Mouse (Mus musculus): ENCODE data around the gene Bace1.
"Not testable (repeated sequence)": the region's sequence is repeated elsewhere in the genome, so short reads cannot be mapped to it uniquely, and the experiment has no call there.

The Bace1 gene

DNA sequence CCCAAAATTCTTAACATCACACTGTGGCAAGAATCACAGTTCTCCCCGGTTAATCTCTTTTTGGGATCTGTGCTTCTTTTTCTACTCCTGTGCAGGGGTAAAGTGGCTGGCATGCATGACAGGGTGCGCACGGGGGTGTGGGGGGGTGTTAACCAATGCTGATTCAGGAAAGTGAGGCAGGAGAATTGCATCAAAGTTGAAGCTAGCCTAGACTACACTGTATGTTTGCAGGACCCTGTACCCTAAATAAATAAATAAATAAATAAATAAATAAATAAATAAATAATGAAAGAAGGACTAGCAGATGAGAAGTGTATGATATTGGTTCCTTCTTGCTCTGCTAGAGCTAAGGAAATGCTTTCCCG is 329 bp upstream of the Bace1 start:
- no peak for DNase-seq (ENCODE audit: low spot score in 2 of 2)

DNA sequence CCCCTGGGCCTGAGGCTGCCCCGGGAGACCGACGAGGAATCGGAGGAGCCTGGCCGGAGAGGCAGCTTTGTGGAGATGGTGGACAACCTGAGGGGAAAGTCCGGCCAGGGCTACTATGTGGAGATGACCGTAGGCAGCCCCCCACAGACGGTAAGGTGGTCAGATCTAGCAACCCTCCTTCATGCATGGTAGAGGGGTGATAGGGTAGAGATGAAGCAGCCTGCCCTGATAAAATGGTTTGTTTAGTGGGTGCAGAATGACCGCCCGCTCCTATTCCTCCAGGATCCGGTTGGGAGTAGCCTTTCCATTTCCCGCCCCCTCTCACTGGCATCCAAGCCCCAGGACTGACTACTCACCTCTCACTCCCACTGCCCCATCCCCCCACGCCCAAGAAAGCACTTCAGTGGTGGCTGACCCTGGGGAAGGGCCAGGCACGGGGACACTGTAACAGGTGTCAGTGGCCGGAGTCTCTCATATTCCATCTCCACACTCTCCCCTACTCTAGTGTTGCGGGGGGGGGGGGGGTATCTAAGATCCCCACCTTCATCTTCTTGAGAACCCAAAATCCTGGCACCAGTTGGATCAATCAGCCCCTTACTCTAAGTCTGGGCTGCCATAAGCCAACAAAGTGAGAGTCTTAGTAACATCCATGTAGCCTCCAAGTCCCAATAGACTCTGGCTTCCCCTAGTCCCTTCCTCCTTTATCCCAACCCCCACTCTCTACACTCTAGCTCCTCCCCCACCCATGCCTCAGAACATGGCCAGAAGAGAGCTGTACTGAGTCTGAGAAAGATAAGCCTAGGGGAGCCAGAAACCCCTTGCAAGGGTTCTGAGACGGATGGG is 980 bp downstream of the Bace1 start:
- DNase-seq (ENCODE audit: low spot score in 2 of 2): no peak

DNA sequence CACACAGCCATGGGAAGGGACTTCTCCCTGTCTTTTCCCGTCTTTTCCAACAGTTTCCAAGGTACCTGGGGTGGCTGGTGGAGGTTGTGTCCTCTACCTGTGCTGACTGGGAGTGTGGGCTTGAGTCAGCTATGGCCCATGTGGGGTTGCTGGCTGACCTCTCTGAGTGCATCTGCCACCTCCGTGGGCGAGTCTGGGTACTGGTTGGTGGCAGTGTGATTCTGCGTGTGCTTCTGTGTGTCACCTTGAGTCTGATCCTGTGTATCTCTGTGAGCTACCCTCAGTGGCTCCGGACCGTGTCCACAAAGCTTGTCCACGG is 1.6 kb downstream of the Bace1 start:
- no peak for DNase-seq (ENCODE audit: low spot score in 2 of 2)

DNA sequence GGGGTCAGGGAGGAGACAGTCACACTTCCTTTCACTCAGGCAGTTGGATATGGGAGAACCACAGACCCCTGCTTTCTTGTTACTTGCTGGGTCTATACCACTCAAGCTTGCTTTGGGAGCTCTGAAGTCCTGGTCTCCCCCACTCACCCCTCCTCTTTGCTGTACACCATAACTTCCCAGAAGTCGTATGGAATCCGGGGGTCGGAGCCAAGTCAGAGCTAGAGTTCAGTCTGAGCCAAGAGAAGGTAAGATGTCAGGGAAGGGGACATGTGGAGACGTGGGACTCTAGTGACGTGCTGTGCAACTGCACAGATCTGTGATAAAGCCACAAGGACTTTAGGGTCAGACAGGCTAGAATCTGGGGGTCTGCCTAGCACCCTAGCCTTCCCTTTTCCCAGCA is 2.0 kb downstream of the Bace1 start:
- DNase-seq (ENCODE audit: low spot score in 2 of 2): no peak

DNA sequence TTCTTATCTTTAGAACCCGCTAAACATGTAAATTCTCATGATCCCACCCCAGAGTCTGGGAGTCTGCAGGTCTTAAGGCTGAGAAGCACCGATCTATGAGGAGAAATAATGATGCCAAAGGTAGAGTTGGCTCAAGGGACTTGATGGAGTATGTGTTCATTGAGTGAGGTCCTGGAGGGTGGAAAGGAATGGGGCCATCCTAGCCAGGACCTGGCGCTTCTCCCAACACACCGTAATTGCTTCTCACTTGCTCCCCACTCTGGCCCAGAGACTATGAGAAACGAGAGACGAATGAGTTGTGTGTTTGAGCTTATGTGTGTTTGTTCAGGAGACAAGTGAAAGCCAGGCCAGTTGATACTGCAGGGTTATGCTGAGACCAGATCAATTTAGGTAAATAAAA is 3.1 kb downstream of the Bace1 start:
- no peak for DNase-seq (ENCODE audit: low spot score in 2 of 2)

DNA sequence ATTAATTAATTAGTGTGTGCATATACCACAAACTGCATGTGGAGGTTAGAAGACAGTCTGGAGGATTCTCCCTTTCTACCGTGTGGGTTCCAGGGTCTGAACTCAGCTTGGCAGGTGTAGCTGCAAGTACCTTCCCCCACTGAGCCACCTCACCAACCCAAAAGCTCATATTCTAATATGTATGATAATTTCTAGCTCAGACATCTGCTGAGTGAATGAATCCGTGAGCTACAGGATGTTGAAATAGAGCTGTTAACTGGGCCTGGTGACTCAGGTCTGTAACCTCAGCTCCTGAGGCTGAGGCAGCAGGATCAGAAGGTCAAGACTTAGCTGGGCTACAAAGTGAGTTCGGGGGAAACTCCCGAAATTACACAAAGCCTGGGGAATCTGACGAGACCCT is 4.6 kb downstream of the Bace1 start:
- no peak for DNase-seq (ENCODE audit: low spot score in 2 of 2)

DNA sequence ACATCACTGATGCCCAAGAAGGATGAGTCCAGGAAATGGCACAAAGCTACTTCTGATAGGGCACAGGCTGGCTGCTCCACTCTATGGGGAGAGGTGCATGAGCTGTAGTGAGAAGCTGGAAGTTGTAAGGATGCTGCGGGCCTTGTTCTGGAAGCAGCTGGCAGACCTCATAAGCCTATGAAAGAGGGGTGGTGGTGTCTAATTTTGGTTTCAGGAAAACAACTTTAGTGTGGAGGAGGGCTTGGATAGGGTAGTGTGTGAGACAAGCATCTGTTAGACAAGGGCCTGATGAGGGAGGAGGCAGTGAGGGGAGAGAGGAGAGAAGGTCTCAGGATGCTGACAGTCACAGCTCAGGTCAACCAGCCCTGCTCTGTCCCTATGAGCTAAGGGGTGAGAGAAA is 5.4 kb downstream of the Bace1 start:
- DNase-seq (ENCODE audit: low spot score in 2 of 2): no peak

DNA sequence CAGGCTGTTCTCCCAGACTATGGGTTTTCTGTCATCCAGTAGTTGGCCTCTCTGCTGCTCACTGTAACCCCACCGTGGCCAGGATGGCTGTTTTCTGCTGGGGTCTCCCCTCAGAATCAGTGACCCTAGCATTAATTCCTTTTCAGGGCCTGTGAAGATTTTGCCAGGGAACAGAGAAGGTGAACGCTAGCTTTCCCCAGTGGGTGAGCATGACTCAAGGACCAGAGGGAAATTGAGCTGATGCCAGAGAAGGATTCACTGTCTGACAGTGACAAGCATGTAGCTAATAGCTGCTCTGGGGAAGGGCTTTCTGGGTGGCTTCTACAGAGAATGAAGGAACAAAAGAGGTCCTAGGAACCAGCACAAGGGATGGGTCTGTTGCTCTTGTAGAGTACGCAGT is 7.2 kb downstream of the Bace1 start:
- no peak for DNase-seq (ENCODE audit: low spot score in 2 of 2)

DNA sequence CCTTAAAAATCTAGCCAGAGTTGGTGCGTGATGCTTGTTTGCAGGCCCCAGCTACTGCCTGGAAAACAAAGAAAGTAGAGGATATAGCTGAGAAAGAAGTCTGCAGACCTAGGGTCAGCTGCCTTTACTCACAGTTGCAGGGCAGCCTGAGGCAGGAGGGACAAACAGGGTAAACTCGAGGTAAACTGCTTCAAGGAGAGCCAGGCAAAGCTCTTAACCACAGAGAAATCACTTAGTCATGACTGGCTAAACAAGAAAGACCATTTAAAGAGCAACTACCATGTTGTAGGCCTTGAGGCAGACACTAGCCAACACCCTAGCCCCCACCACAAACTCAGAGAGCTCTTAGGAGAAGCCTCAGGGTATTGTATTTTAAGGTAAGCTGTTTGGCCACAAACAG is 7.8 kb downstream of the Bace1 start:
- DNase-seq (ENCODE audit: low spot score in 2 of 2): not testable (repeated sequence)

DNA sequence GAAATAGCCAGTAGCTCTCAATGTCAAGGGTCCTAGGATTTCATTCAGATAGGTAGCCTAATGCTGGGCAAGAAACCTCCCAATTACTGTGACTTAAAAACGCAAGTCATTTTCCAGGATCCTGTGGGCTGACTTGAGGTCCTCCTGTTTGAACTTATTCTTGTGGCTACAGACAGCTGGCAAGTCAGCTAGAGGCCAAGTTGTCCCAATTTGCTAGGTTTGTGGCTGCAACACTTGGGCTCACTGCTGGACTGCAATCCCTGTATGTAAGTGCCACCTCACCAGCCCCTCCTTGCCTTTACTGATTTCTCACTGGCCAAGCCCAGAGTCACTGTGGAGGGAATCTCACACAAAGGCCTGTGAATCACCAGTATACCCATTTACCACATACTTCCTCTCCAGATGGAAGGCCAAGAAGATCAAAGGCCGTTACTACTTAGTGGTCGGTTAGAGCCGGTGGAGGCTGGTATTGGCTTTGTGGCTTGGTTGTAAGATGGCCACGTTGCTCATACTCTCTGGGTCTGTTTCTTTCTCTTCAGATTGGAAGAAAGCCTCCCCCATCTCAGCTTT is 8.6 kb downstream of the Bace1 start:
- DNase-seq (ENCODE audit: low spot score in 2 of 2): no peak

DNA sequence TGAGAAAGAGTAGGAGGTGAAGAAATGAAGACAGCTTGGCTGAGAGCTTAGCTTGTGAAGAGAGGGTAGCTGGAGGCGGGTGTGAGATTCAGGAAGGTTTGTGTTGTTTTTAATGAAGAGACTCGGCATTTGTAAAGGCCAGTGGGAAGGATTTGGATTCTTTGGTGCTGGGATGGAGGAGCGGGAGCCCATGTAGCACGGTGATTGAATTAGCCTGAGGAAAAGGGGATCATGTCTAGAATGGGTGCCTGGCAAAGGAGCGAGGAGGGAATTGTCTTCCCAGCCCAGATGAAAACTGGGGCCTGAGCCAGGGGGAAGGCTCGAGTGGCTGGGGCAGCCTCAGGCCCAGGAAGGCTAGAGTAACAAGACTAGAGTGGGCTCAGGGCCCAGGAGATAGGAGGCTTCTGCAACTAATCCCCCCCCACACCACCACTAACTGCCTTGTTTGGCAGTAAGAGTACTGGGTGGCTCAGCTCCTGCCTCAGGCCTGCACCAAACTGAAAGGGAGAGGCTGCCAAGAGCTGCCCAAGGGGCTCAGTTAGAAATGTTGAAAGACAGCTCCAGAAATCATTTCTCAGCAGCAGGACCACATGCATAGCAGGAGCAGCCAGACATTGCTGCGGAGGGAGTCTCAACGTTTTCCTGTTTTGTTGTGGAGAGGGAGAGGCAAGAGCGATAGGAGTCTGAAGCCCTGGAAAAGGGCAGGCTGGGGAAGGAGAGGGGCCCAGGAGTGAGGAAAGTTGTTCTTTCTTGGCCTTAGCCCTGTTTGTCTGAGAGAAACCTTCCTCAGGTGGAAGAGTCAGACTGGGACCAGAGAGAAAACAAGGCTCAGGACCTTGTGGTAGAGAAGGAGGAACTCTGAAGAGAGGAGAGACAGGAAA is 11.4 kb downstream of the Bace1 start:
- DNase-seq (ENCODE audit: low spot score in 2 of 2): peak in 1 of 2 experiments; percentile 39

DNA sequence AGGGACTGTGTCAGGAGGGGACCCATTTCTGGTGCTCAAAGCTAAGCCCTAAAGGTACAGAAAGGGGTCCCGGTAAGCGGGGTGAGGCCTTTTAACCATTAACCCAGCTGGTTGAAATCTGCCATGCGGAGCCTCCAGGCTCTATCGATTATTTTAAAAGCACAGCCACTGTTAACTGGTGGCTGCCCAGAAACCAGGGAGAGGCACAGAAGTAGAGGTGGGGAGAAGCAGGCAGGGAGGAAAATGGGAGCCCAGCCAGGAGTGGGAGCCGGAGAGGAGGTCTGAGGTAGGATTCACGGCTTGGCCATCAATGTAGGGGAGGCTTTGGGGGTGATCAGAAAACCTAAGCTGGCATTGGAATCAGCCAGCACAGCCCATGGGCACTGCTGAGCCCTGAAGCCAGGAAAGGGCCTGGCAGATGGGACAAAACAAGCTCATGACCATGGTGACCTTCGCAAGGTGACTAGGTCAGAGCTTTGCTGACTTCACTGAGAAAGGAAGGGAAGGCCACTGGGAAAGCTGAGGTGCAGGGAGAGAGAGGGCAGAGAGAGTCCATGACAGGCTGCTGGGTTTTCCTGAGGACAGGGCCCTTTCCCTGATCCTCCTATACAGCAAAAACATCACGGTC is 12.3 kb downstream of the Bace1 start:
- no peak for DNase-seq (ENCODE audit: low spot score in 2 of 2)

DNA sequence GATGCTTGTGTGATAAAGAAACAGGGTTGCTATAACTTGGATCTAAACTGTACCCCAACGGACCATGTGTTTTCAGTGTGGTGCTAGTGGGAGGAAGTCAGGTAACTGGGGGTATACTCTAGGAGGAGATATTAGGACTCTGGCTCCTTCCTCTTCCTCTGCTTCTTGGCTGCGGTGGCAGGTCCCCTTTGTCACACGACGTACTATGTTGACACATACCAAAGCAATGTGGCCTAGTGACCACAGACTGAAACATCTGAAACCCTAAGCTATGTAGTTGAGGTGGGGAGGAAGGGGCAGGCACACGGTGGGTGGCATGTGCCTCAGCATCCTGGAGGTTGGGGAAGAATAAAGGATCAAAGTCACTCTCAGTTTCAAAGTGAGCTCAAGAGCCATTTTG is 12.9 kb downstream of the Bace1 start:
- no peak for DNase-seq (ENCODE audit: low spot score in 2 of 2)

DNA sequence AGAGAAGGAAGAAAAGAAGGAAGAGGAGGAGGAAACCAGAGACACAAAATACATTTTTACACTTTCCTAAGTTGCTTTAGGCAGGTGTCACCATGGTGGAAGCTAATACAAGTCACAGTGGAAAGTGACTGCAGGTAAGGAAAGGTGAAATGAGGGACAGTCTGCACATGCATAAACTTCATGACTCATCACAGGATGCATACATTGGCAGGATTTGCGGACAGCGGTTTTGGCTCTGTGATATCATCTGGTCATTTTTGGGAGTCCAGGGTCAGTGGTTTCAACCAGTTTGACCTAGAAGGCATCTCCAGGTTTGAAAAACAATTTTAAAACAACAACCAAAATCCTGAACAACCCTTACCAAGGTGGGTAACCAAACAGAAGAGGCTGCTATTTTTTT is 13.4 kb downstream of the Bace1 start:
- no peak for DNase-seq (ENCODE audit: low spot score in 2 of 2)

DNA sequence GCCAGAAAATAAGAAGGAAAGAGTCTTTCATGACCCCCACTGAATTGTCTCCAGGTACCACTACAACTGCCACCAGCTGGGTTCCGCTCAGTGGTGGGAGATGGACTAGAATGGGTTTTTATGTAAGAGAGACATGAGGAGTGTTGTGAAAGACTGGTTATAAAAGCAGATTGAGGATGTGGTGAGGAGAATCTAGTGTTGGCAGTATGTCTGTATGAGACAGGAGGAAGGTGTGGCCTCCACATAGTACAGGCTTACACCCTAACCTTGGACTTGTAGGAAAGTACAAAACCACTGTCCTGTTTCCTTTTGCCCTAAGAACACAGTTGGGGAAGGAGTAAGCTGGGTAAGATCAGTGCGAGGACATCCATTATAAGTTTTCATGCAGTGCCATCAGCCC is 15.3 kb downstream of the Bace1 start:
- DNase-seq (ENCODE audit: low spot score in 2 of 2): no peak

DNA sequence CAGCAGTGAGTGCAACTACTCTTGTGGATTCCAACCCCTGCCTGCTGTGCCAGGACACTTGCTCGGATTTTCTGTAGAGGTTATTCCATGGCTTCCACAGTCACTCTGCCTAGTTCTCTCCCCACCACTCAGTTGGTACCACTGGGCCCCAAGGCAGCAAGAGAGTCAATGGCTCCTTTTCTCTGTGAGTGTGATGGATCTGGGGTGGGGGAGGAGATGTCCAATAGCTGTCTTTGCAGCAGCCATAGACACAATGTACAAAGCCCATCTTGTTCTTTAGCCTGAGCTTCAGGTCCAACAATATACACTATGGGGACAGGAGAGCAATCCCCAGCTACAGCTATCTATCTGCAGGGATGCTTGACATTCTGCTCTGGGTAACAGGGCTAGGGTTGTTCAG is 15.8 kb downstream of the Bace1 start:
- DNase-seq (ENCODE audit: low spot score in 2 of 2): no peak

DNA sequence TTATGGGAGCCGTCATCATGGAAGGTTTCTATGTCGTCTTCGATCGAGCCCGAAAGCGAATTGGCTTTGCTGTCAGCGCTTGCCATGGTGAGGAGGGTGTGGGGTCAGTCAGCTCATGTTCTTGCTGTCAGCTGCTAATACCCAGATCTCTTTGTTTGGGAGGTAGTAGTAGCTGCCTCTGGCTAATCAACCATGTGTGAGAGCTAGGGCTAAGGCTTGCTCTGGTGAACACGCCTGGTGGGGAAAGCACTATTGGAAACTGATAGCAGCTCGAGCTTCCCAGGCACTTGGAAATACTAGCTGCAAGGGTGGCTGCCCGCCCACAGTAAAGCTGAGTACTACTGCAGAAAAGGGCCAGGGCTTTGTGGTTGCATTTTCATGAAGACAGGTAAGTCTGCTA is 21.0 kb downstream of the Bace1 start:
- DNase-seq (ENCODE audit: low spot score in 2 of 2): no peak

DNA sequence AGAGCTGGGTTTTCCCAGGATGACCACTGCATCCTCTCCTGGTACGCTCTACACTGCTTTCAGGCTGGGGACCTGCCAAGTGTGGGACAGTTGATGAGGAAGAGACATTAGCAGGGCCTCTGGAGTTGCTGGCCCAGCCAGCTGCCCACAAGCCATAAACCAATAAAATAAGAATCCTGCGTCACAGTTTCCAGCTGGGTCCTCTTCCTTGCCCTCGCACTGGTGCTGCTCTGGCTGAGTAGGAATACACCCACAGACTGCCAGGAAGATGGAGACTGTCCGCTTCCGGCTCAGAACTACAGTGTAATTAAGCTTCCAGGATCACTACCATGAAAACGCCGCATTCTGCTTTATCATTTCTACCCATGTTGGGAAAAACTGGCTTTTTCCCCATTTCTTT is 23.4 kb downstream of the Bace1 start:
- no peak for DNase-seq (ENCODE audit: low spot score in 2 of 2)

DNA sequence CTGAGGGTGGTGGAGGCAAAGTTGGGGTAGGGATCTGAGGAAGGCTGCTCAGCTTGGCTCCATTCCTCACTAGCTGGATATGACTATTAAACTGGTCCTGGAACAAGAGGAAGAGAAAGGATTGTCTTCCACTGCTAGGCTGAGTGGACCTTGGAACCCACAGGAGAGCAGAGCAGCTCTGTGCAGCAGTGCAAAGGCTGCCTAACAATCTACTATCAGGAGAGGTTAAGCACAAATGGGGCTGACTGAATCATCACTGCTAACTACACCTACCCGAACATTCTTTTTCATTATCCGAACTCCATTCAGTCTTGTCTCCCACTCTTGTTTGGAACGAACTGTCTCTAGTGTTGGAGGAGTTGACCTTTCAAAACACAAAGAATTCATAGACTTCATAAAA is 30.8 kb downstream of the Bace1 start:
- no peak for DNase-seq (ENCODE audit: low spot score in 2 of 2)

DNA sequence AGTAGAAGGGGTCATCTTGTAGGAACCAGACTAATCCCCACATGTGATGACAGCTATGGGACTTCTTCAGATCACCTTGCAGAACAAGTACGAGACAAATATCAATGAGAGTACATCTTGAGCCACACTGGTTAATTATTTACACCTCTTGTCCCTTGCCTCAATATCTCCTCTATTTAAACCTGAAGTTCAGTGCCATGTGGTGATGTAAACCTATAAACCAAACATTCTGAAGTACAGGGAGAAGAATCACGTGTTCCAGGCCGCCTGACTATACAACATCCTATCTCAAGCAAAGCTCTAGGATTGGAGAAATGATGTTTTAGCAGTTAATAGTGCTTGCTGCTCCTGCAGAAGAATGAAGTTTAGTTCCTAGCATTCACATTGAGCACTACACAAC is 31.9 kb downstream of the Bace1 start:
- DNase-seq (ENCODE audit: low spot score in 2 of 2): no peak

DNA sequence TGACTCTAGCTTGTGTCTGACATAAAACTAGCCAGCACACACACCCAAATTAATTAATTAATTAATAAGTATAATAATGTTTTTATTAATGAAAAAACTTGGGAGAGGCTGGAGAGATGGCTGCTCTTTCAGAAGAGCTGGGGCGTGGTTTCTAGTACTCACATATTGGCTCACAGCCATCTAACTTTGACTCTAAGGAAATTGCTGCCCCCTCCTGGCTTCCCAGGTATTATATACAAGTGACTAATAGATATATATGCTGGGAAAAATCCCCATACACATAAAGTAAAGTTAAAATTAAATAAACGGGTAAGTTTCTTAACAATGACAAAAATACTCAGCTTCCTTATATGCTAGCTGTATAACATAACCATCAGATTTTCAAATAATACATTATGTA is 39.5 kb downstream of the Bace1 start:
- no peak for DNase-seq (ENCODE audit: low spot score in 2 of 2)

DNA sequence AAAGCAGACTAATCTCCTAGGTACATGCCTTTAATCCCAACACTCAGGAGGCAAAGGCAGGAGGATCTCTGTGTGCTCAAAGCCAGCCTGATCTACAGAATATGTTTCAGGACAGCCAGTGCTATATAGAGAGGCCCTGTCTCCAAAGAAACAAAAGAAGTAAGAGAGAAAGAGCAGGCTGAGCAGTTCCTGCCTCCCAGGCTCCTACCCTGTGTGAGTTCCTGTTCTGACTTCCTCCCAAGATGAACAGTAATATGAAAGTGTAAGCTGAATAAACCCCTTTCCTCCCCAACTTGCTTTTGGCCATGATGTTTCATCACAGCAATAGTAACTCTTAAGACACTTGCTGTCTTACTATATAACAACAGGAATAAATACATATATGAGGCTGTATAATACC is 55.3 kb downstream of the Bace1 start:
- no peak for DNase-seq (ENCODE audit: low spot score in 2 of 2)

DNA sequence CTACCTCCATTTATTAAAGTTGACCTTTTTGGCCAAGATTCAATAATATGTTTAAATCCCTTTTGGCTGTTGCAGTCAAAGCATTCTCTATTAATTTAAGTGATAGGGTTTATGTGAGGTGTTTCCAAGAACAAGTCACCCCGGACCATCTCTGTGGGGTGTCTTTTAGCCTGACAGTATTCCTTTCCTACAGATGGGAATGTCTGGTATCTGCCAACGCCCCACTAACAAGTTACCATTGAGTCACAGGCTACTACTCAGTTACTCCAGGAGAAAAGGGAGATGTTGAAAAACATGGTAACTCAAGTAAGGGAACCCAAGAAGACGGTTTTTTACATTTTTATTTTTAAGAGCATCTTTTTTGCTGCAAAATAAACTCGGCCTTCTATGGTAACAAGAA is 66.8 kb downstream of the Bace1 start:
- DNase-seq (ENCODE audit: low spot score in 2 of 2): no peak

Measured in frontal cortex, postnatal 10 days (tissue).